Mouse (Mus musculus) liver, embryonic 15.5 days (tissue): ENCODE data around the gene Erich2. TPM values are rescaled to one million over a fixed set of nuclear protein-coding genes. Genes with fewer than 3 reads are reported as not detected.

Source experiments
- ATAC-seq: fragments of 200-750 bp; cut with Nextera tagmentation; 2 replicates; pipeline ENCODE4 v1.8.0; 2017; ENCODE audit warnings: moderate number of reproducible peaks, mild to moderate bottlenecking, moderate library complexity; ENCODE audit not compliant: insufficient read depth
- H3K27ac ChIP-seq: fragments of 300-500 bp; sonication (generic); replicated peaks from 2 replicates; pipeline ENCODE4 v1.5.1; 2015; ENCODE audit warnings: mild to moderate bottlenecking, inconsistent platforms
- H3K27me3 ChIP-seq: fragments of 300-500 bp; sonication (generic); 2 replicates; pipeline ENCODE4 v1.6.1; 2015; ENCODE audit warnings: mild to moderate bottlenecking, inconsistent platforms
- H3K36me3 ChIP-seq: fragments of 300-500 bp; sonication (generic); replicated peaks from 2 replicates; pipeline ENCODE4 v1.6.1; 2015; ENCODE audit warnings: moderate library complexity, mild to moderate bottlenecking, inconsistent platforms
- H3K4me1 ChIP-seq: fragments of 300-500 bp; sonication (generic); replicated peaks from 2 replicates; pipeline ENCODE4 v1.6.1; 2015; ENCODE audit warnings: inconsistent platforms
- H3K4me2 ChIP-seq: fragments of 300-500 bp; sonication (generic); 2 replicates; pipeline ENCODE4 v1.6.1; 2015; ENCODE audit warnings: moderate library complexity, mild to moderate bottlenecking, inconsistent platforms
- H3K4me3 ChIP-seq: fragments of 300-500 bp; sonication (generic); replicated peaks from 2 replicates; pipeline ENCODE4 v1.5.1; 2015; ENCODE audit warnings: mild to moderate bottlenecking, inconsistent platforms
- H3K9ac ChIP-seq: fragments of 300-500 bp; sonication (generic); 2 replicates; pipeline ENCODE4 v1.6.1; 2015; ENCODE audit warnings: moderate library complexity, mild to moderate bottlenecking, inconsistent platforms
- H3K9me3 ChIP-seq: fragments of 300-500 bp; sonication (generic); replicated peaks from 2 replicates; pipeline ENCODE4 v1.6.1; 2016; ENCODE audit warnings: inconsistent platforms
- WGBS: fragments of 180-500 bp; shearing (Covaris S2); methylation state at CpG from one replicate; pipeline ENCODE4 v1.1.7; 2015; ENCODE audit warnings: mixed read lengths; ENCODE audit not compliant: insufficient replicate concordance; 5-methylcytosine and 5-hydroxymethylcytosine counted together
- polyA plus RNA-seq: library from polyadenylated mRNA; unstranded; fragments of >200 nt; fragmentation: Nextera tagmentation; extraction: Ambion mirVana; gene quantifications from 2 replicates; pipeline ENCODE4 v1.2.1, GENCODE M21; 2015

The Erich2 gene
- polyA plus RNA-seq, 1 experiment from 2014 or later: not detected

DNA sequence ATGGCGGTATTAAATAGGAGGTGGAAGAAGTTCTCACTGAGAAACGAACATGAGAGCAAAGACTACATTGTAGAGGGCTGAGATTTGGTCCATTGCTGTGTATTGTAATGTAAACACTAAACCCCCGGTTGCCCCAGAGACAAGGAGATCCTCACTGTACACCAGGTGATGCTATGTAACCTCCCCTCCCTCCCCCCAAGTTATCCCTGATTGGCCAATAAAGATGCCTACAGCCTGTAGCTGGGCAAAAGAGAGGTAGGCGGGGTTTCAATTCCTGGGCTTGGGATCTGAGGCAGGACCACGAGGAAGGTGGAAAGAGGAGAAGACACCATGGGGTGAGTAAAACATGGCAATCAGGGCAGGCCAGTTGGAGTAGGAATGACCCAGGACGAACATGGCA is 42.1 kb downstream of the Erich2 start:
- Histone ChIP-seq H3K27me3 (no peaks in the 10 kb centered on the region), H3K4me1 (no peaks in the 10 kb centered on the region), H3K4me2 (no peak overlapping the region), H3K9ac (no peak overlapping the region), H3K4me3 (no peak overlapping the region), H3K27ac (no peak overlapping the region), H3K36me3 (no peaks in the 10 kb centered on the region), H3K9me3 (no peaks in the 10 kb centered on the region)
- 42% methylated on average over 6 of the region's 6 CpGs for WGBS
- no peak for ATAC-seq

DNA sequence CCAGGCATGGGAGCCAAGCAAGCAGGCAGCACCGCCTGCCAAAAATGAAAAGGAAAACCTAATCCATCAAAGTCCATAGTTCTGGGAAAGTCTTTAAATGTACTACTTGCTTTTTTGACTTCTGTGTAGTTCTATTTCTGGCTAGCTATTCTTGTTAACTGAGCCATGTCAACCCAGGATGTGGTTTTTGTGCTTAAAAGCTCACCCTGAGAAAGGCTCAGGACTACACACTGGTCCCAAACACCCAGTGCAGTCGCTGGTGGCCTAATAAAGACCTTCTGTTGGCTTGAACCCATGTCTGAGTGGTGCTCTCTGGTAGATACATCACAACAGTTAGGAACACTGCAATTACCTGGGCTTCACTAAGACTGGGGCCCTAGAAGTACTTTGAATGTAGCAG is 42.8 kb downstream of the Erich2 start:
- 47% methylated on average over 2 of the region's 2 CpGs for WGBS
- no peak for ATAC-seq
- no peaks in the 10 kb centered on the region for H3K4me1 ChIP-seq
- H3K4me3 ChIP-seq: no peak overlapping the region
- no peak overlapping the region for H3K4me2 ChIP-seq
- H3K36me3 ChIP-seq: no peaks in the 10 kb centered on the region
- no peaks in the 10 kb centered on the region for H3K9me3 ChIP-seq
- H3K27ac ChIP-seq: no peak overlapping the region
- H3K9ac ChIP-seq: no peak overlapping the region
- no peaks in the 10 kb centered on the region for H3K27me3 ChIP-seq

DNA sequence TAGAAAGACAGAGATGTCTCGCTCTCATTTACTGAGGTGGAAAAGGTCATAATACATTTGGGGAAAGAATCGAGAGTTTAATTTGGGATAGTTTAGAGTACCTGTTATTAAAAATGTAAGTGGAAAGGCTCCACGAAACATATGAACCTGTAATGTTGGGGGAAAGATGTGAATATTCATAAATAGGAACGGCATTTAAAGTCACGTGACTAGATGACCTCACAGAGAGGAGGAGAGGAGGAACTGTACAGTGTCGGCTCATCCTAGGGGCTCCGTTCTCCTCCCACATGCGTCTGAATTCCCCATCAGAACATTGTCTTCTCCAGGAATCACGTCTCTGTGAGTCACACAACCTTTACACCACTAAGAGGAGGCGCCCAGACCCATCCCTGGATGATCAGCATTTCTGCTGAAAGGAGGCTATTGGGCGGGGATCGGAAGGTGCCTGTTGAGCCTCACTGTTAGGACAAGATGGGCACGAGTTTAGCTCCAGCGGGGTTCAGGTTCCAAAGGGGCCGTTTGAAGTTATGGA is 43.5 kb downstream of the Erich2 start:
- no peaks in the 10 kb centered on the region for H3K9me3 ChIP-seq
- no peak overlapping the region for H3K4me2 ChIP-seq
- ATAC-seq: no peak
- H3K4me1 ChIP-seq: no peaks in the 10 kb centered on the region
- no peaks in the 10 kb centered on the region for H3K27me3 ChIP-seq
- WGBS: 60% methylated on average over 15 of the region's 15 CpGs
- H3K4me3 ChIP-seq: no peak overlapping the region
- no peak overlapping the region for H3K9ac ChIP-seq
- H3K36me3 ChIP-seq: no peaks in the 10 kb centered on the region
- no peak overlapping the region for H3K27ac ChIP-seq

DNA sequence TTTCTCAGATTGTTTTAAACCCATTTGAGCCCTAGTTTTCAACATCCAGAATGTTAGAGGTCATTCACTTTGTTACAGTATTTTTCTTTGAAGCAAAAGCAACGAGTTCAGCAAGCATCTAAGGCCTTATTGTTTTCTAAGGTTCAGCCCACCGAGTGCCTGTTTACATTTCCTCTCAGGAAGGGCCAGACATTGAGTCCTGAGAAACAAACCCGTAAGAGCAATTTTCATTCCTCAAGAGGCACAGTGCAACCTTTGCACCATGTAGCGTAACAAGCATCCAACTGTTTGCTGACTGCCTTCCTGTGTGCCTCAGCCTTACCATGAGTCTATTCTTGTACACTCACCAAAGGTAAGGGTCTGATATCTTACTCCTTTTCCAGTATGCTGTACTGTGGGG is 44.2 kb downstream of the Erich2 start, which contains the start of gene Gad1:
Gene Gad1 (plus strand): TSS at position 301 of the 400 bp plus-strand sequence.
- Histone ChIP-seq H3K4me3 (no peak within 1 kb of the TSS), H3K27ac (no peak within 1 kb of the TSS), H3K9me3 (no peaks in the 10 kb centered on the region), H3K9ac (no peak within 1 kb of the TSS), H3K4me2 (no peak within 1 kb of the TSS), H3K36me3 (no peaks in the 10 kb centered on the region), H3K4me1 (no peaks in the 10 kb centered on the region), H3K27me3 (peaks cover under 1% of the 10 kb centered on the region; the same call in 1 of the 2 replicates)
- WGBS: 34% methylated on average over 4 of the region's 4 CpGs
- no peak for ATAC-seq

DNA sequence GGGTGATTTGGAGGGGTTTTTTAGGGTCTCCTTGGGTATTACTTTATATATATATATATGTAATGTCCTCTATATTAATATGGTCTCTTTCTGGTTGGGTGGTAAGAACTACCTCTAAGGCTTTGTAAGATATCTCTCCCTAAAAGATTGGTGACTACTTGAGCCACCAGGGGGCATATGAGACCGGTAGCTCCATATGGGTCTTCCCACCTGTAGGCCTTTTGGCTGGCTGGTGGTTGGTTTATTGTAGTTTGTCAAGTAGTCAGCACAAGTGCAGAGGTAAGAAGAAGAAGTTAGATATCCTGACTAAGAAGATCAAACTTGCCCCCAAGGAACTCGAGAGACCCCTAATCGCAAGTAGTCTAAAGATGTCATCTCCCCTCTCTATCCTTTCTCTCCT is 45.2 kb downstream of the Erich2 start:
- H3K4me2 ChIP-seq: no peak overlapping the region
- ATAC-seq: no peak
- H3K36me3 ChIP-seq: no peaks in the 10 kb centered on the region
- H3K4me3 ChIP-seq: no peak overlapping the region
- 67% methylated on average over 3 of the region's 3 CpGs for WGBS
- no peak overlapping the region for H3K9ac ChIP-seq
- peaks cover 8% of the 10 kb centered on the region for H3K27me3 ChIP-seq
- H3K27ac ChIP-seq: no peak overlapping the region
- H3K9me3 ChIP-seq: no peaks in the 10 kb centered on the region
- H3K4me1 ChIP-seq: no peaks in the 10 kb centered on the region

DNA sequence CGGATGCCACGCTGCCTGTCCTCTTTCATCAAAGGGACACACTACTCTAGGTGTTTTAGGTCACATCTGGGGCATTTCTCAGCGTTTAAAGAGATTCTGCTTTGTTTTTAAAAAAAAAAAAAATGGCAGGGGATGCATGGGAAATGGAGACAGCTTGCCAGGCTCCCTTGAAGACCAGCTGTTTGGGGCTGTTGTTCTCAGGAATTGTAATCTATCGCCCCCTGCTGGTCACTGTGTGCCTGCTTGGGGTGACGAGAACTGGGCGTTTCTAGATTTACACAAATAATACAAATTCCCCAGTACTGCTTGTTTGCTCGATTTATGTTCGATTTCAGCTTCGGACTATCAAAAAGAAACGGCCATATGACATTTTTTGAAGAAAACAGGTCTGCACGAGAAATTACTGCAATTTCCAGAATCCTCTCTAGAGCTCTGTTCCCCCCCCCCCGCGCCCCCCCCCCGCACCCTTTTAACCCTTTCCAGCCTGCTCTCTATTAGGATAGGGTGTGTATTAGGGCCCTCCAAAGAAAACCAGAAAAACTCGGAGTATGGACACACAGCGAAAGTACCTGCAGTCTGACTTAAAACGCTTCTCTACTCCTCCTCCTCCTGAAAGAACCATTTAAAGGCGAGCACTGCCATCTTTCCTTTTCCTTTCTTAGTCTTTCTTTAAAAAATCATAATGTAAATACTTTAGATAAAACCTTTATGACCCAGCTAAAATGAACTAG is 49.7 kb downstream of the Erich2 start:
- Histone ChIP-seq H3K4me2 (no peak overlapping the region), H3K27ac (no peak overlapping the region), H3K4me3 (no peak overlapping the region), H3K9ac (no peak overlapping the region), H3K36me3 (no peaks in the 10 kb centered on the region), H3K4me1 (no peaks in the 10 kb centered on the region), H3K27me3 (peaks cover 53% of the 10 kb centered on the region), H3K9me3 (no peaks in the 10 kb centered on the region)
- 6% methylated on average over 17 of the region's 18 CpGs for WGBS
- no peak for ATAC-seq

DNA sequence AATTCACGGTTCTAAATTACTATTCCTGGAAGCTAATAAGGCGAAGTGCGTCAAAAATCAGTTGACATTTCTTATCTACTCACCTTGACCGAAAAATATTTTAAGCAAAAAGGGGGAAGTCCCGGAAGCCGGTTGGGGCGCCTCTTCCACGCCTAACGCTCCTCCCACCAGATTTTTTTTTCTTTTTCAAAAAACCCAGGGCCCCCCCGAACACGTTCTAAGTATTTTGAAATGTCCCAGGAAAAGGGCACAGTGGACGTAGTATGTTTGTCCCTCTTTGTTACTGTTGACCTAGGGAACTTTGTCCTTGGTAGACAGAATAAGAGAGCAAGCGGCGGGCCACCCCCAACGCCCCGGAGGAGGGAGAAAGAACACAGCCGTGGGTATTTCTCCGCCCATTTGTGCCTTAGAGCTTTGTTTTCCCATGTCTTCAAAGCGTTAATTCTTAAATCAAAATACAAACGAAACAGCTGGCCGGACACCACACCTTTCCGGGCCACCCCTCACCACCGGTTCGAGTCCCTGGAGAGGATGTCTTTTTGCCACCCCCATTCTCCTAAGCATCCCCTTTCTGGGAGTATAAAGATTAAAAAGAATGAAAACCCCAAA is 50.3 kb downstream of the Erich2 start:
- ATAC-seq: no peak
- Histone ChIP-seq H3K36me3 (no peaks in the 10 kb centered on the region), H3K9ac (no peak overlapping the region), H3K4me2 (no peak overlapping the region), H3K4me3 (no peak overlapping the region), H3K4me1 (no peaks in the 10 kb centered on the region), H3K27ac (no peak overlapping the region), H3K9me3 (no peaks in the 10 kb centered on the region), H3K27me3 (peaks cover 60% of the 10 kb centered on the region)
- 10% methylated on average over 24 of the region's 24 CpGs for WGBS

DNA sequence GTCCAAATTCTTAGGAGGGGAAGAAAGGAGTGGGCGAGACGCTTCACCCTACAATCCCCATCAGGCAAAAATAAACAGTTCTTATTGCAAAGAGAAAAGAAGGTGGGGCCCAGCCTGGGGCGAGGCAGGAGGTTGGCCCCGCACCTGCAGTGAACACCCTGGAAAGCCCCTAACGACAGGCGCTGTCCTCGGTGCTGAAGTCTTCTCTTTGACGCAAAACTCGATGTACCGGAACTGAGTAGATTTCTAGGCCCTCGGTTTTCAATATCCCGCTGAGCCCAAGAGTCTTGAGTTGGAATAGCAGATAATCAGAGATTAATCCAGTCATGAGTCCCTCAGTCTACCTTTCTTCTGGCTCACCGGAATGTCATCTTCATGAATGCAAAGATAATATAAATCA is 50.9 kb downstream of the Erich2 start:
- no peaks in the 10 kb centered on the region for H3K9me3 ChIP-seq
- H3K4me3 ChIP-seq: no peak overlapping the region
- no peak for ATAC-seq
- H3K4me2 ChIP-seq: no peak overlapping the region
- no peaks in the 10 kb centered on the region for H3K36me3 ChIP-seq
- WGBS: under 1% methylated on average over 13 of the region's 13 CpGs
- H3K4me1 ChIP-seq: no peaks in the 10 kb centered on the region
- no peak overlapping the region for H3K9ac ChIP-seq
- peaks cover 65% of the 10 kb centered on the region for H3K27me3 ChIP-seq
- H3K27ac ChIP-seq: no peak overlapping the region

DNA sequence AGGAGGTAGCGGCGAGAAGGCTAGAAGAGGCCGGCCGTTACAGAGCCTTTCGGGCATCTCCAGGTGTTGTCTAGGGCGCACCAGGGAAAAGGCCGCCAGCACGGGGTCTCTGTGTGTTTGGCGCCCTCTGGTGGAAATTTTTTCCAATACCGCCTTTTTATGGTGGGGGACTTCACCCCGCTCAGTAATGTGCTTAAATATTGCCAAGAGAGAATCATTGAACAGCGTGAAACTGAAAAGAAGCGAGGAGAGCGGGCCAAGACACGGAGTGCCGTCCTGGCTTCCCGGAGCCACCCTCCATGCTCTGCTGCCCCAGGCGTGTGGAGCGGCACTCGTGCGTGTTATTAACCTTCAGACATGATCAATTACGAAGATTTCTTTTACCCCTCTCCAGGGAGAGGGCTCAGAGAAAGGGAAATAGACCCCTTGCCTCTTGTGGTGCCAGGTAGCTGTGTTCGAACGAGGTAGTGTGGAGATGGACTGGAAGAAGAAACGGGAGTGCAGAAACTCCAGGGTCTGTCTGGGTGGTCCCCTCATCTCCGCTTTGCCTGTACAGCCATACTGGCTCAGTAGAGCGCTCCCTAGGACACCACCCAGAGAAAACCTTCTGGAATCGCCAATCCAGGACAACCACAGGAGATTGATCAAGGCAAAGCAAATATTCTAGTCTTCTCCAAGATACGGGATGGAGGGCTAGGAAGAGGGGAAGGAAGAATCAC is 52.6 kb downstream of the Erich2 start:
- peaks cover 82% of the 10 kb centered on the region for H3K27me3 ChIP-seq

DNA sequence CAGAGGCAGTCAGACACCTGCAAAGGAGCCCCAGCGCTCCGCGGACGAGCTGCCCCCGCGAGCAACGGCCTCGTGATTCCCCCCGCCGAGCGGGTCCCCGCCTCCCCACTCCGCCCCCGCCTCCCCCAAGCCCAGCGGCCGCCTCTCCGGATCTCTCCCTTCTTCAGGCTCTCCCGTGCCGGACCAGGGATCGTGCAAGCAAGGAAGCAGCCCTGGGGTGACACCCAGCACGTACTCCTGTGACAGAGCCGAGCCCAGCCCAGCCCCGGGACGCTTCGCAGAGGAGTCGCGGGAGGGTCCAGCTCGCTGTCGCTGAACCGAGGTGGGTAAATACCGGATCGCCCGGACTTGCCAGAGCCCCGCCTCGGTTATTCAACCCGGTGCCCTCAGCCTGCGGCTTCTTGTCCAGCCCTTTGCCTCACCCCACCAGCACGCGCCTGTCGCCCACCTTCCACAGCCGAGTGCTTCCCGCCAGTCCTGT is 53.4 kb downstream of the Erich2 start:
- ATAC-seq: no peak
- Histone ChIP-seq H3K9ac (no peak overlapping the region), H3K4me2 (no peak overlapping the region), H3K9me3 (no peaks in the 10 kb centered on the region), H3K36me3 (no peaks in the 10 kb centered on the region), H3K27me3 (peaks cover 91% of the 10 kb centered on the region), H3K27ac (no peak overlapping the region), H3K4me3 (no peak overlapping the region), H3K4me1 (no peaks in the 10 kb centered on the region)
- 2% methylated on average over 42 of the region's 42 CpGs for WGBS

More for the DNA sequence above, 52.6 kb downstream of the Erich2 start:
- H3K9ac ChIP-seq: no peak overlapping the region
- H3K9me3 ChIP-seq: no peaks in the 10 kb centered on the region
- WGBS: 2% methylated on average over 29 of the region's 29 CpGs
- H3K27ac ChIP-seq: no peak overlapping the region
- ATAC-seq: no peak
- H3K4me1 ChIP-seq: no peaks in the 10 kb centered on the region
- no peaks in the 10 kb centered on the region for H3K36me3 ChIP-seq
- H3K4me2 ChIP-seq: no peak overlapping the region
- no peak overlapping the region for H3K4me3 ChIP-seq

DNA sequence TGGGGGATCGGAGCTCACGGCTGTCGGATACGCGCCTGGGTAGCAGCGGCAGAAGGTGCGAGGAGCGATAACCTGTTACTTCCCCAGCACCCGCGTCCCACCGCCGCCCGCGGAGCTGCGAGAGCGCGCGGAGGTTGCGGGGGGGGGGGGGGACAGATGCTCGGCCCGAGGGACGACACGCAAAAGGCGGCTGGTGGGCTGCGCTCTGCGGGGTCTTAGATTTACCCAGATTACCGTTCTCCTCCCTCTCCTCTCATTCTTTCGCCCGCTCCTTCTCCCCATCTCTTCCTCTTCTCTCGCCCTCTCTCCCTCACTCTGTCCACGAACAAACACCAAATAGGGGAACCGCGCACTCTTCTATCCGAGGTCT is 54.0 kb downstream of the Erich2 start:
- H3K27me3 ChIP-seq: peaks cover 96% of the 10 kb centered on the region
- no peak overlapping the region for H3K9ac ChIP-seq
- no peak overlapping the region for H3K4me3 ChIP-seq
- no peak overlapping the region for H3K4me2 ChIP-seq
- no peaks in the 10 kb centered on the region for H3K36me3 ChIP-seq
- under 1% methylated on average over 29 of the region's 34 CpGs for WGBS
- no peak for ATAC-seq
- H3K27ac ChIP-seq: no peak overlapping the region
- H3K4me1 ChIP-seq: no peaks in the 10 kb centered on the region
- H3K9me3 ChIP-seq: no peaks in the 10 kb centered on the region
